Comparison of ENCODE assay signal across 17 mouse cellular contexts in the genomic region with DNA sequence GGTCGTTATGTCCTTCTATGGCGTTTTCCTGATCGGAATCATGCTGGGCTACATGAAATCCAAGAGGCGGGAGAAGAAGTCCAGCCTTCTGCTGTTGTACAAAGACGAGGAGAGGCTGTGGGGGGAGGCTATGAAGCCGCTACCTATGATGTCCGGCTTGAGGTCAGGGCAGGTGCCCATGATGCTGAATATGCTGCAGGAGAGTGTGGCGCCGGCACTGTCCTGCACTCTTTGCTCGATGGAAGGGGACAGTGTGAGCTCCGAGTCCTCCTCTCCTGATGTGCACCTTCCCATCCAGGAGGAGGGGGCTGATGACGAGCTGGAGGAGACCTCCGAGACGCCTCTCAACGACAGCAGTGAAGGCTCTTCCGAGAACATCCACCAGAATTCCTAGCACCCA. TPM values are rescaled to one million over a fixed set of nuclear protein-coding genes. Genes with fewer than 3 reads are reported as not detected.
DNase-seq lines count a peak whose midpoint lies in the region; ATAC-seq and TF ChIP-seq lines count a peak whose summit lies in the region.
"Had no signal": no experiment of that assay in that cellular context is flagged by ENCODE, and none has a peak within 500 bp of the region (broad histone marks: within the 10 kb centered on the region; RNA-seq: fewer than 3 reads in every experiment).

No protein-coding gene starts in this region.

- TF ChIP-seq EP300 in liver, postnatal 0 days (IDR thresholded peaks at IDR 0.05; ENCODE audit: low read depth) = no peak

- H3K9me3 ChIP-seq in kidney, embryonic 16.5 days (ENCODE audit: low read length) = no peaks in the 10 kb centered on the region
- no peaks in the 10 kb centered on the region for H3K9me3 ChIP-seq in intestine, postnatal 0 days (ENCODE audit: control insufficient read depth)
- no peaks in the 10 kb centered on the region for H3K9me3 ChIP-seq in hindbrain, embryonic 13.5 days
- H3K9me3 ChIP-seq in liver, postnatal 0 days (ENCODE audit: low read length) = no peaks in the 10 kb centered on the region
- H3K9me3 ChIP-seq: midbrain, embryonic 15.5 days; neural tube, embryonic 12.5 days had no signal

- H3K4me2 ChIP-seq in kidney, embryonic 16.5 days (replicated peaks; ENCODE audit: low read depth, low read length) = peak overlapping the region; percentile 24
- peak overlapping the region; percentile 46; the same call in 1 of the 2 replicates for H3K4me2 ChIP-seq in intestine, postnatal 0 days (replicated peaks; ENCODE audit: low read depth)
- H3K4me2 ChIP-seq in hindbrain, embryonic 13.5 days = no peak overlapping the region
- H3K4me2 ChIP-seq in liver, postnatal 0 days (ENCODE audit: low read depth, low read length) = no peak overlapping the region
- H3K4me2 ChIP-seq: midbrain, embryonic 15.5 days; neural tube, embryonic 12.5 days had no signal

- H3K4me1 ChIP-seq in kidney, embryonic 16.5 days (ENCODE audit: insufficient read depth, low read length) = peaks cover 35% of the 10 kb centered on the region
- H3K4me1 ChIP-seq in brown adipose tissue, adult 24 weeks (ENCODE audit: control insufficient read depth, insufficient read depth, insufficient read length, low read length) = peaks cover 10% of the 10 kb centered on the region
- 0 out of 2 replicates have a peak, but pooled peaks cover 7% of the 10 kb centered on the region for H3K4me1 ChIP-seq in intestine, postnatal 0 days (replicated peaks; ENCODE audit: control insufficient read depth, insufficient read depth, low read length)
- peaks cover 23% of the 10 kb centered on the region for H3K4me1 ChIP-seq in hindbrain, embryonic 13.5 days (replicated peaks)
- H3K4me1 ChIP-seq in liver, postnatal 0 days (ENCODE audit: insufficient read depth) = no peaks in the 10 kb centered on the region

- no peaks in the 10 kb centered on the region for H3K27me3 ChIP-seq in kidney, embryonic 16.5 days (ENCODE audit: insufficient read depth, low read length)
- no peaks in the 10 kb centered on the region for H3K27me3 ChIP-seq in intestine, postnatal 0 days (replicated peaks; ENCODE audit: control insufficient read depth, insufficient read depth, low read length)
- no peaks in the 10 kb centered on the region for H3K27me3 ChIP-seq in hindbrain, embryonic 13.5 days
- no peaks in the 10 kb centered on the region for H3K27me3 ChIP-seq in liver, postnatal 0 days (ENCODE audit: insufficient read depth, low read length)
- H3K27me3 ChIP-seq: midbrain, embryonic 15.5 days; neural tube, embryonic 12.5 days had no signal

- TF ChIP-seq CTCF in intestine, postnatal 0 days (IDR thresholded peaks at IDR 0.05; ENCODE audit: low read depth) = no peak
- TF ChIP-seq CTCF in liver, postnatal 0 days (IDR thresholded peaks at IDR 0.05; ENCODE audit: low read depth) = no peak

- no peaks in the 10 kb centered on the region for H3K36me3 ChIP-seq in kidney, embryonic 16.5 days (ENCODE audit: insufficient read depth, low read length)
- H3K36me3 ChIP-seq in intestine, postnatal 0 days (ENCODE audit: control insufficient read depth, insufficient read depth) = no peaks in the 10 kb centered on the region
- H3K36me3 ChIP-seq in hindbrain, embryonic 13.5 days = no peaks in the 10 kb centered on the region
- H3K36me3 ChIP-seq in liver, postnatal 0 days (replicated peaks; ENCODE audit: insufficient read depth, low read length) = no peaks in the 10 kb centered on the region
- H3K36me3 ChIP-seq: midbrain, embryonic 15.5 days; neural tube, embryonic 12.5 days had no signal

- H3K27ac ChIP-seq in kidney, embryonic 16.5 days (ENCODE audit: low read length) = no peak overlapping the region
- no peak overlapping the region for H3K27ac ChIP-seq in brown adipose tissue, adult 24 weeks (replicated peaks; ENCODE audit: low read depth, low read length)
- no peak overlapping the region for H3K27ac ChIP-seq in intestine, postnatal 0 days (ENCODE audit: low read depth, low read length)
- H3K27ac ChIP-seq in hindbrain, embryonic 13.5 days = no peak overlapping the region
- no peak overlapping the region for H3K27ac ChIP-seq in liver, postnatal 0 days (ENCODE audit: low read depth)
- H3K27ac ChIP-seq: midbrain, embryonic 15.5 days; neural tube, embryonic 12.5 days had no signal

- no peak for ATAC-seq in kidney, embryonic 16.5 days (ENCODE audit: low FRiP score, low TSS enrichment)
- ATAC-seq in intestine, postnatal 0 days = no peak
- ATAC-seq in hindbrain, embryonic 13.5 days (ENCODE audit: low FRiP score) = no peak
- no peak for ATAC-seq in liver, postnatal 0 days
- ATAC-seq: midbrain, embryonic 15.5 days had no signal

- 81% methylated on average over 16 of the region's 16 CpGs for WGBS in kidney, embryonic 16.5 days
- WGBS in intestine, postnatal 0 days = 91% methylated on average over 16 of the region's 16 CpGs
- whole genome bisulfite sequencing in hindbrain, embryonic 13.5 days = 90% methylated on average over 16 of the region's 16 CpGs
- WGBS in liver, postnatal 0 days (ENCODE audit: insufficient replicate concordance) = 75% methylated on average over 16 of the region's 16 CpGs

- H3K4me3 ChIP-seq in kidney, embryonic 16.5 days (ENCODE audit: low read length) = peak overlapping the region; percentile 19
- H3K4me3 ChIP-seq in brown adipose tissue, adult 24 weeks (ENCODE audit: insufficient read depth, low read depth, low read length) = peak overlapping the region; percentile 16; the same call in 1 of the 2 replicates
- no peak overlapping the region for H3K4me3 ChIP-seq in intestine, postnatal 0 days (ENCODE audit: low read depth, low read length)
- no peak overlapping the region for H3K4me3 ChIP-seq in hindbrain, embryonic 13.5 days
- H3K4me3 ChIP-seq in liver, postnatal 0 days (ENCODE audit: low read depth, low read length) = no peak overlapping the region
- H3K4me3 ChIP-seq: erythroblast, embryonic 14.5 days; midbrain, embryonic 15.5 days; neural tube, embryonic 12.5 days had no signal

- no peak overlapping the region for H3K9ac ChIP-seq in kidney, embryonic 16.5 days (replicated peaks; ENCODE audit: low read length)
- H3K9ac ChIP-seq in intestine, postnatal 0 days (ENCODE audit: low read depth, low read length) = no peak overlapping the region
- H3K9ac ChIP-seq in hindbrain, embryonic 13.5 days = no peak overlapping the region
- no peak overlapping the region for H3K9ac ChIP-seq in liver, postnatal 0 days (replicated peaks)
- H3K9ac ChIP-seq: midbrain, embryonic 15.5 days; neural tube, embryonic 12.5 days had no signal

- DNase-seq in heart, adult 11 months = peak; percentile 87
- no peak for DNase-seq in heart, adult 8-10 months (ENCODE audit: low spot score)
- DNase-seq in kidney, adult 9 months = no peak
- no peak for DNase-seq in liver, postnatal 0 days
- DNase-seq: cerebellum, adult 11 months; layer of hippocampus, adult 9-11 months; left cerebral cortex, postnatal 4 days; lung, postnatal 4 days; thymus, postnatal 4 days had no signal

RNA-seq across cellular contexts. Expression of gene Kcne4, which starts 1.2 kb away (rescaled TPM):
- 1 to 10 TPM; 1.1 to 1.9 (median 1.9) TPM for total RNA-seq in heart, adult 8-10 months (2022)
- 9.8 and 10.6 TPM in 2 replicates for polyA plus RNA-seq in kidney, embryonic 16.5 days (2015; fragmentation: Nextera tagmentation; extraction: Ambion mirVana)
- 0.63 and 0.75 TPM in 2 replicates for polyA plus RNA-seq in brown adipose tissue, adult 24 weeks (2012; ENCODE audit: insufficient read depth, insufficient read length, missing spikeins)
- polyA plus RNA-seq in intestine, postnatal 0 days (2015; fragmentation: Nextera tagmentation; extraction: Ambion mirVana) = 5.6 and 5.9 TPM in 2 replicates
- polyA plus RNA-seq in hindbrain, embryonic 13.5 days (2015; fragmentation: Nextera tagmentation; extraction: Ambion mirVana) = 2.4 TPM in 2 replicates
- 0.19 and 0.27 TPM in 2 replicates for polyA plus RNA-seq in liver, postnatal 0 days (2015; fragmentation: Nextera tagmentation; extraction: Ambion mirVana)
- total RNA-seq: ES-E14 had no signal
- polyA plus RNA-seq: erythroblast, embryonic 14.5 days had no signal

Comparison
In these comparisons a context has a peak if more than half of its experiments do, and no peak if none do; other contexts are left out.
1. H3K4me2 ChIP-seq: peak in kidney, embryonic 16.5 days (single experiment) and intestine, postnatal 0 days (single experiment); none in hindbrain, embryonic 13.5 days (single experiment) and liver, postnatal 0 days (single experiment).
2. H3K4me3 ChIP-seq: peak in kidney, embryonic 16.5 days (single experiment) and brown adipose tissue, adult 24 weeks (single experiment); none in intestine, postnatal 0 days (single experiment), hindbrain, embryonic 13.5 days (single experiment) and liver, postnatal 0 days (single experiment).